ENCODE assay signal across 1 mouse cellular context in the genomic region with DNA sequence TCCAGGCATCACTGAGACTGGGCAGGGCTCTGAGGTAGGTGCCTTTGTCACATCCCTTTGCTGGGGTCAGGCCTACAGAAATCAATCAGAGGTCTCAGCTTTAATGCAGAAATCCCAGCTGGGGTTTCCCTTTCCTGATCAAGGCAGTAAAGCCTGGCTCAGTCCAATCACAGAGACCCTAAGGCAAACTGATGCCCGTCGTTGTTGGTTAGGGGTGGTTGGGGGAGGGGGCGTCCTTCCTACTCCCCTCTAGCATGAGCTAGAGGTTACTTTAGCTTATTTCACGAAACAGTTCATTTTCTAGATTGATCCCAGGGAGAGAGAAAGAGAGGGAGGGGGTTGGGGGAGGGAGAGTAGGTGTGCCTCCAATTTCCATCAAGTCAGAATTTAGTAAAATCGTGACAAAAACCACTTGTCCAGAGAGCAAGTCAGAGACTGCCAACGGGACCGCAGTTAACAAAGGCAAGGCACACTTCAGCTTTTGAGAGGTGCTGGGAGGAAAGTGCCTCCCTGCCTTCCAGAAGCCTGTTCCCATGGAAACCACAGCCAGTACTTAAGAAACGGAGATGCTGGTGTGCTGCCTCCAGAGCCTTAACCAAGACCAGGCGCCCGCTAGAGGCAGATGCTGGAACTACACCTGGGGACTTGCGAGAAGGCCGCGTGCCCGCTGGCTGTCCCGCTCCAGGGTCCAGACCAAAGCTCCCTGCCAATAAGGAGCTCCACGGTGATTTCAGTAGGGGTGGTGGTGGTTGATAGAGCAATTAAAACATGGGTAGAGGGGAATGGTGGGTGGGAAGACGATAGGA.
TF ChIP-seq lines count a peak whose summit lies in the region.

No protein-coding gene starts in this region.

TF ChIP-seq in C2C12, 6 proteins besides CTCF, POLR2A, EP300 and RAD21:
- TF ChIP-seq MAX (IDR thresholded peaks at IDR 0.05): peak; percentile 34
- TF ChIP-seq MYOG (IDR thresholded peaks at IDR 0.05; ENCODE audit: control insufficient read depth, extremely low read depth, insufficient read length): no peak
- no peak for TF ChIP-seq MYOD1 (IDR thresholded peaks at IDR 0.05; ENCODE audit: control insufficient read depth, insufficient read length, low read depth)
- no peak for TF ChIP-seq FOSL1 (IDR thresholded peaks at IDR 0.05; ENCODE audit: insufficient read depth, low read length, poor library complexity, severe bottlenecking)
